Comparison of ENCODE assay signal across 9 mouse cellular contexts in genomic region chr17:35665957-35666515, GRCm38 (mm10). TPM values are rescaled to one million over a fixed set of nuclear protein-coding genes. Genes with fewer than 3 reads are reported as not detected.
DNase-seq lines count a peak whose midpoint lies in the region; ATAC-seq and TF ChIP-seq lines count a peak whose summit lies in the region.
"Had no signal": no experiment of that assay in that cellular context is flagged by ENCODE, and none has a peak within 500 bp of the region (broad histone marks: within the 10 kb centered on the region; RNA-seq: fewer than 3 reads in every experiment).

No protein-coding gene starts in this region.

- H3K36me3 ChIP-seq in hindbrain, embryonic 14.5 days (replicated peaks; ENCODE audit: control insufficient read depth, insufficient read depth) = peaks cover 24% of the 10 kb centered on the region
- H3K36me3 ChIP-seq in liver, adult 2 months (ENCODE audit: control insufficient read depth, insufficient read depth, low read length) = no peaks in the 10 kb centered on the region; the same call in 1 of the 2 replicates
- H3K36me3 ChIP-seq in small intestine, adult 2 months (ENCODE audit: control insufficient read depth, insufficient read depth, low read length) = peaks cover 14% of the 10 kb centered on the region

- H3K4me1 ChIP-seq in hindbrain, embryonic 14.5 days (replicated peaks; ENCODE audit: control insufficient read depth, insufficient read depth, low read length) = peaks cover 14% of the 10 kb centered on the region; the same call in 1 of the 2 replicates
- 0 out of 2 replicates have a peak, but pooled peaks cover 2% of the 10 kb centered on the region for H3K4me1 ChIP-seq in liver, adult 2 months (ENCODE audit: control insufficient read depth, insufficient read depth, low read length)
- H3K4me1 ChIP-seq in small intestine, adult 2 months (ENCODE audit: control insufficient read depth, insufficient read depth, insufficient read length, low read length) = peaks cover 9% of the 10 kb centered on the region

- TF ChIP-seq POLR2A in liver, adult 2 months (IDR thresholded peaks at IDR 0.05; ENCODE audit: extremely low read depth, insufficient read depth, low read length) = no peak
- TF ChIP-seq POLR2A in small intestine, adult 2 months (IDR thresholded peaks at IDR 0.05; ENCODE audit: low read depth, low read length) = no peak

- no peak for ATAC-seq in hindbrain, embryonic 14.5 days (ENCODE audit: low FRiP score)
- ATAC-seq in erythroid progenitor cell, adult 5-6 weeks (replicated peaks; ENCODE audit: low FRiP score, poor library complexity, severe bottlenecking) = no peak

- H3K27me3 ChIP-seq in hindbrain, embryonic 14.5 days (ENCODE audit: control insufficient read depth, insufficient read depth, low read length) = no peaks in the 10 kb centered on the region
- H3K27me3 ChIP-seq in liver, adult 2 months (ENCODE audit: control insufficient read depth, insufficient read depth, low read length) = no peaks in the 10 kb centered on the region
- no peaks in the 10 kb centered on the region for H3K27me3 ChIP-seq in small intestine, adult 2 months (ENCODE audit: control insufficient read depth, insufficient read depth, low read length)
- H3K27me3 ChIP-seq: midbrain, embryonic 12.5 days had no signal

- H3K4me3 ChIP-seq in hindbrain, embryonic 14.5 days (replicated peaks; ENCODE audit: low read length) = no peak overlapping the region
- H3K4me3 ChIP-seq in liver, adult 2 months (ENCODE audit: insufficient read depth, low read depth, low read length) = no peak overlapping the region
- no peak overlapping the region for H3K4me3 ChIP-seq in small intestine, adult 2 months (ENCODE audit: low read depth, low read length)

- WGBS in hindbrain, embryonic 14.5 days = 81% methylated on average over 17 of the region's 17 CpGs
- WGBS in liver, adult 2 months = 88% methylated on average over 17 of the region's 17 CpGs
- WGBS in small intestine, adult 2 months = 58% methylated on average over 17 of the region's 17 CpGs

- DNase-seq in cerebellum, adult 9-11 months = peak; percentile 47
- DNase-seq in cerebellum, adult 18-20 months = no peak
- peak; percentile 39 to 52 for DNase-seq in spleen, postnatal 36 days (ENCODE audit: low spot score in 2 of 2)
- DNase-seq in spleen, adult 12 weeks (ENCODE audit: low spot score) = no peak
- DNase-seq in hindbrain, embryonic 14.5 days (ENCODE audit: low spot score) = no peak
- DNase-seq in liver, adult 2 months (ENCODE audit: extremely low read depth, low read depth, low spot score) = peak; percentile 15

- peak overlapping the region; percentile 96; the same call in 1 of the 2 replicates for H3K4me2 ChIP-seq in hindbrain, embryonic 14.5 days (replicated peaks)

- no peaks in the 10 kb centered on the region for H3K9me3 ChIP-seq in hindbrain, embryonic 14.5 days (ENCODE audit: control insufficient read depth, low read length)
- H3K9me3 ChIP-seq: midbrain, embryonic 12.5 days had no signal

- H3K27ac ChIP-seq in hindbrain, embryonic 14.5 days = no peak overlapping the region
- no peak overlapping the region for H3K27ac ChIP-seq in liver, adult 2 months (replicated peaks; ENCODE audit: insufficient read depth, low read depth, low read length)
- no peak overlapping the region for H3K27ac ChIP-seq in small intestine, adult 2 months (ENCODE audit: insufficient read depth, low read depth, low read length)

- TF ChIP-seq CTCF in liver, adult 2 months (IDR thresholded peaks at IDR 0.05; ENCODE audit: low read depth, low read length) = peak; percentile 35; the same call in 1 of the 2 replicates
- peak; percentile 58; the same call in 1 of the 2 replicates for TF ChIP-seq CTCF in small intestine, adult 2 months (IDR thresholded peaks at IDR 0.05; ENCODE audit: extremely low read depth, insufficient read length, insufficient replicate concordance, low read depth, low read length)

- H3K9ac ChIP-seq in hindbrain, embryonic 14.5 days = 0 out of 2 replicates have a peak overlapping the region, but pooled peaks have one; percentile 75
- H3K9ac ChIP-seq in liver, adult 2 months (ENCODE audit: low read depth, low read length) = no peak overlapping the region

- H3K79me2 ChIP-seq in liver, adult 2 months (ENCODE audit: control insufficient read depth, insufficient read depth, low read length) = no peaks in the 10 kb centered on the region

RNA-seq across cellular contexts. Expression of gene Vars2, which starts 1.4 kb away (rescaled TPM):
- 14.8 and 14.9 TPM in 2 replicates for polyA plus RNA-seq in hindbrain, embryonic 14.5 days (2014; fragmentation: Nextera tagmentation; extraction: Ambion mirVana)
- 6.6 and 11.1 TPM in 2 replicates for total RNA-seq in liver, adult 2 months (2014; rRNA removed)
- 22.6 and 29.6 TPM in 2 replicates for polyA plus RNA-seq in liver, adult 2 months (2012; rRNA removed)
- 18.2 and 26.5 TPM in 2 replicates for polyA plus RNA-seq in small intestine, adult 2 months (2012; rRNA removed)
- 2.5 TPM in 1 of 2 replicates, not detected in the other for total RNA-seq in erythroid progenitor cell, adult 5-6 weeks (2015; ENCODE audit: low replicate concordance)
- total RNA-seq in erythroid progenitor cell, adult 5-6 weeks (2017; ENCODE audit: low replicate concordance) = 0.23 and 0.77 TPM in 2 replicates

RNA-seq across cellular contexts. Expression of gene Gtf2h4, which starts 7.5 kb away (rescaled TPM):
- 21.3 and 22.8 TPM in 2 replicates for polyA plus RNA-seq in hindbrain, embryonic 14.5 days (2014; fragmentation: Nextera tagmentation; extraction: Ambion mirVana)
- total RNA-seq in liver, adult 2 months (2014; rRNA removed) = 16.4 and 17.4 TPM in 2 replicates
- polyA plus RNA-seq in liver, adult 2 months (2012; rRNA removed) = 24.8 and 29.8 TPM in 2 replicates
- 11.0 and 17.2 TPM in 2 replicates for polyA plus RNA-seq in small intestine, adult 2 months (2012; rRNA removed)
- total RNA-seq in erythroid progenitor cell, adult 5-6 weeks (2015; ENCODE audit: low replicate concordance) = 1.1 and 2.5 TPM in 2 replicates
- total RNA-seq in erythroid progenitor cell, adult 5-6 weeks (2017; ENCODE audit: low replicate concordance) = 3.6 and 6.3 TPM in 2 replicates

RNA-seq across cellular contexts. Expression of gene Mucl3, which starts 22.5 kb away (rescaled TPM):
- 0.09 TPM in 1 of 2 replicates, not detected in the other for polyA plus RNA-seq in hindbrain, embryonic 14.5 days (2014; fragmentation: Nextera tagmentation; extraction: Ambion mirVana)
- not detected in 2 replicates for total RNA-seq in liver, adult 2 months (2014; rRNA removed)
- not detected in 2 replicates for polyA plus RNA-seq in liver, adult 2 months (2012; rRNA removed)
- polyA plus RNA-seq in small intestine, adult 2 months (2012; rRNA removed) = 0.23 and 85.7 TPM in 2 replicates
- not detected in 2 replicates for total RNA-seq in erythroid progenitor cell, adult 5-6 weeks (2015; ENCODE audit: low replicate concordance)
- not detected in 2 replicates for total RNA-seq in erythroid progenitor cell, adult 5-6 weeks (2017; ENCODE audit: low replicate concordance)
- polyA plus RNA-seq: midbrain, embryonic 12.5 days had no signal

RNA-seq across cellular contexts. Expression of gene Ddr1, which starts 38.4 kb away (rescaled TPM):
- 62.7 and 72.5 TPM in 2 replicates for polyA plus RNA-seq in hindbrain, embryonic 14.5 days (2014; fragmentation: Nextera tagmentation; extraction: Ambion mirVana)
- 0.55 and 1.4 TPM in 2 replicates for total RNA-seq in liver, adult 2 months (2014; rRNA removed)
- 0.98 and 1.5 TPM in 2 replicates for polyA plus RNA-seq in liver, adult 2 months (2012; rRNA removed)
- 51.9 and 76.9 TPM in 2 replicates for polyA plus RNA-seq in small intestine, adult 2 months (2012; rRNA removed)
- not detected in 2 replicates for total RNA-seq in erythroid progenitor cell, adult 5-6 weeks (2015; ENCODE audit: low replicate concordance)
- 0.26 TPM in 1 of 2 replicates, not detected in the other for total RNA-seq in erythroid progenitor cell, adult 5-6 weeks (2017; ENCODE audit: low replicate concordance)

RNA-seq across cellular contexts. Expression of gene Gm9573, which starts 39.6 kb away (rescaled TPM):
- not detected in 2 replicates for polyA plus RNA-seq in hindbrain, embryonic 14.5 days (2014; fragmentation: Nextera tagmentation; extraction: Ambion mirVana)
- total RNA-seq in liver, adult 2 months (2014; rRNA removed) = not detected in 2 replicates
- not detected in 2 replicates for polyA plus RNA-seq in liver, adult 2 months (2012; rRNA removed)
- not detected in 2 replicates for polyA plus RNA-seq in small intestine, adult 2 months (2012; rRNA removed)
- total RNA-seq in erythroid progenitor cell, adult 5-6 weeks (2015; ENCODE audit: low replicate concordance) = not detected in 2 replicates
- not detected in 2 replicates for total RNA-seq in erythroid progenitor cell, adult 5-6 weeks (2017; ENCODE audit: low replicate concordance)
- polyA plus RNA-seq: midbrain, embryonic 12.5 days had no signal

Comparison
In these comparisons a context has a peak if more than half of its experiments do, and no peak if none do; other contexts are left out.
1. DNase-seq: peak in cerebellum, adult 9-11 months (single experiment), spleen, postnatal 36 days (2 of 2) and liver, adult 2 months (single experiment); none in cerebellum, adult 18-20 months (0 of 2), spleen, adult 12 weeks (single experiment) and hindbrain, embryonic 14.5 days (single experiment).